Mouse (Mus musculus) G1E (cell line): ENCODE measurements around the gene Lrrc8d. TPM values are rescaled to one million over a fixed set of nuclear protein-coding genes. Genes with fewer than 3 reads are reported as not detected.

Experiments used
- ATAC-seq: 2 replicates; pipeline ENCODE4 v1.8.0; 2016; ENCODE audit warnings: mild to moderate bottlenecking; ENCODE audit not compliant: insufficient number of reproducible peaks, poor library complexity, low FRiP score, severe bottlenecking; ENCODE audit errors: extremely low read depth
- DNase-seq: peaks from one replicate; pipeline ENCODE4 v3.0.0; 2012; ENCODE audit warnings: low spot score
- H3K27me3 ChIP-seq: 2 replicates; pipeline ENCODE4 v1.6.1; 2012; ENCODE audit warnings: mild to moderate bottlenecking, low read length, inconsistent platforms; ENCODE audit not compliant: insufficient read depth
- H3K36me3 ChIP-seq: replicated peaks from 2 replicates; pipeline ENCODE3; 2012; ENCODE audit warnings: mild to moderate bottlenecking, inconsistent platforms
- H3K4me1 ChIP-seq: 2 replicates; pipeline ENCODE4 v1.6.1; 2012; ENCODE audit warnings: low read depth, low read length, inconsistent platforms, mixed read lengths; ENCODE audit not compliant: insufficient read depth
- H3K4me3 ChIP-seq: 2 replicates; pipeline ENCODE4 v1.5.1; 2012; ENCODE audit warnings: low read depth, mild to moderate bottlenecking, inconsistent platforms, low read length, moderate library complexity, mixed read lengths
- H3K9me3 ChIP-seq: replicated peaks from 2 replicates; pipeline ENCODE4 v1.6.1; 2012; ENCODE audit warnings: inconsistent platforms
- CTCF ChIP-seq: IDR thresholded peaks from 2 replicates; pipeline ENCODE4 v1.5.1; 2012; ENCODE audit warnings: low read depth, low read length, inconsistent platforms, mixed read lengths
- GATA1 ChIP-seq: IDR thresholded peaks from 2 replicates; pipeline ENCODE4 v1.6.1; 2012; ENCODE audit warnings: borderline replicate concordance, low read length, inconsistent platforms, mixed read lengths
- GATA2 ChIP-seq: IDR thresholded peaks from 2 replicates; pipeline ENCODE4 v1.6.1; 2012; ENCODE audit warnings: low read depth, low read length, inconsistent platforms, borderline replicate concordance
- POLR2AphosphoS5 ChIP-seq: IDR thresholded peaks from 2 replicates; pipeline ENCODE4 v1.6.1; 2012; ENCODE audit warnings: low read depth, low read length, inconsistent platforms; ENCODE audit not compliant: insufficient replicate concordance
- TAL1 ChIP-seq: conservative IDR thresholded peaks from 2 replicates; pipeline ENCODE4 v1.6.1; 2012; ENCODE audit warnings: low read depth, low read length, inconsistent platforms, mixed read lengths
- polyA plus RNA-seq: library from polyadenylated mRNA; stranded (reverse); fragments of >175 nt; gene quantifications from 2 replicates; pipeline ENCODE4 v1.2.3, GENCODE M21; 2012
- total RNA-seq, 2 experiments: library from RNA; stranded (forward) in 1 of 2; stranded (reverse) in 1 of 2; fragments of 200-1000 nt in 1 of 2; fragments of >200 nt in 1 of 2; fragmentation: Nextera tagmentation in 1 of 2; gene quantifications; 2 replicates each; pipeline ENCODE4 v1.2.3; 2014 to 2017

The Lrrc8d gene
- total and polyA plus RNA-seq, 3 experiments: 0.23 to 0.38 TPM; not detected in 1

DNA sequence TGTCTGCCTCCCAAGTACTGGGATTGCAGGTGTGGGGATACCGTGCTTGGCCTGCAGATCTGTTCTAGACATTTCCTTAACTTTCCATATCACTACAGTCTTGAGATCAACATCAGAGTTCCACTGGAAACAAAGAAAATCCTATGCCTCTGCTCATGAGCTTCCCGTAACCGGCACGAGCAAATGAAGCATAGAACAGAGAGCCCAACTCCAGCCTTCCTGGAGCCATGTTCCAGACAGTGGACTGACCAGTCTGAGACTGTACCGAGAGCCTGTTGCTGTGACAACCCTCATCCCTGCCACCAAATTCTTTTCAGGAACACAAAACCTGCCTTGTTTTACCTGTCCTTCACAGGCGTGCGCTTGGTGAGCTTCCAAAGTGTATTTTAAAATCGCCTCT is 15.3 kb downstream of the Lrrc8d start:
- DNase-seq (no peak), ATAC-seq (no peak)
- H3K4me1 ChIP-seq: no peaks in the 10 kb centered on the region
- no peaks in the 10 kb centered on the region for H3K36me3 ChIP-seq
- peaks cover 37% of the 10 kb centered on the region for H3K9me3 ChIP-seq
- no peak for TF ChIP-seq TAL1
- TF ChIP-seq CTCF: no peak
- TF ChIP-seq GATA1: no peak
- TF ChIP-seq GATA2: no peak
- TF ChIP-seq POLR2AphosphoS5: no peak
- no peaks in the 10 kb centered on the region for H3K27me3 ChIP-seq
- no peak overlapping the region for H3K4me3 ChIP-seq

DNA sequence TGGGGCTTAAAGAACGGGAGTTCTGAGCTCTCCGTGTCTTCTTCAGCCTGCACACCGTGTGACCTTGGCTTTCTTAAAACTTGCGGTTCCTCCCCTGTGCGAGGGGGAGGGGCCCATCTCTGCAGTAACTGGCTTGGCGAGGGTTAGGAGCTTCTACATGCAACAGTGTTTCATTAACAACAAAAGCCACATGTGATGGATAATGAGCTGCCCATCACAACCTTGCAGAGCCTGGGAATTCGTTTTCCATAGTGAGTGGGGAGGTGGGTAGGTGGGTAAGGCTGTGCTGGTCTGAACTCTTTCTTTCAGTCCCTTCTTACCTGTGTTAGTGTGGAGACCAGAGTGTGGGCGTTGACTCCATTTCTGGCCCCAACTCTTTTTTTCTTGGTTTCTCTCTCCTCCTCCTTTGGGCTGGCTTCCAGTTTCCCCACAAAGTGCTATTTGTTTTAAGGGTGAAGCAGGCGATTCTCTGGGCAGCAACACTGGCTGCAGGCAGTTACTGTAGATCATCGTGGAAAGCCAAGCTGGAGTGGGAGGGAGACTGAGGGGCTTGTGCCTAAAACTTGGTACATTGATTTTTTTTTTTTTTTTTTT is 15.9 kb downstream of the Lrrc8d start:
- H3K4me1 ChIP-seq: no peaks in the 10 kb centered on the region
- H3K36me3 ChIP-seq: no peaks in the 10 kb centered on the region
- H3K27me3 ChIP-seq: no peaks in the 10 kb centered on the region
- ATAC-seq (no peak), DNase-seq (no peak)
- H3K9me3 ChIP-seq: peaks cover 33% of the 10 kb centered on the region
- H3K4me3 ChIP-seq: no peak overlapping the region
- TF ChIP-seq CTCF (no peak), POLR2AphosphoS5 (no peak), GATA2 (no peak), GATA1 (no peak), TAL1 (no peak)

DNA sequence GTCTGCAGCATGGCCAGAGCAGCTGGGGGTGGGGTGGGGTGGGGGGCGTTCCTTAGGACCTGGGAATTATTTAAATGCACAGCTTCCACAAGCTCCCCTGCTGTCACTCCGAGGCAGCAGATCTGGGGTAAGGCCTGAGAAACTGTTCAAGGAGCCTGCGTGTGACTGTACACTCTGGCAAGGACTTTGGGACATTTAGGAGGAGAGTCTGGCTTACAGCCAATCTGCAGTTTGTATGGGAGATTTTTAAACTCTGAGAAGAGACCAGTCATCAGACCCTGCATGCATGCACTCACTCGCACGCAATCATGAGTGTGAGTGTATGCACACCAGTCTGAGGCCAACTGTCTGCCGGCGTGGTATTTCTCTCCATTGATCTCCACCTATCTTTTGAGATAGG is 17.5 kb downstream of the Lrrc8d start:
- Histone ChIP-seq H3K4me3 (no peak overlapping the region), H3K4me1 (no peaks in the 10 kb centered on the region), H3K27me3 (no peaks in the 10 kb centered on the region), H3K36me3 (no peaks in the 10 kb centered on the region), H3K9me3 (peaks cover 37% of the 10 kb centered on the region)
- TF ChIP-seq GATA2 (no peak), GATA1 (no peak), CTCF (no peak), POLR2AphosphoS5 (no peak), TAL1 (no peak)
- no peak for DNase-seq
- ATAC-seq: no peak

DNA sequence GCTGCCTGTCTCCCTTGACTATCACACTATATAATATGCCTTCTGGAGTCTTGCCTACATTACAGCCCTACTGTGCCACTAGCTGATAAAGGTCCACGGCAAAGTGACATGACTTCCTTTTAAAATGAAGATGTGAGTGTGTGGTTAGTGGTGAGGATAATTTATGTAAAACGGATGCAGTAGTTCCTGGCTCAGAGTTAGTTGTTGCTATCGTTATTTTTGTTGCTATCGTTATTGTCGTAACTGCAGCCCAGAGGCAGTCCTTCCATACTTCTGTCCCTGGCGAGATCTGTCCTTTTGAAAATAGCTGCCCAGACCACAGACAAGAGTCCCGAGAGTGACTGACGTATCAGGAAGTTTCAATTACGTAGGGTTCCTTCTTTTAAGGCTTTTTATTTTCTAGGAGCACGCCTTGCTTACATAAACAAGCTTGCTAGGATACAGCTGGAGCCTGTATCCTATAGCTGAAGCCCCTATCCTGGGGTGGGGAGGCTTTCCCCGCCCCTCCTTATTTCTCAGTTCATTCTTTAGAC is 18.4 kb downstream of the Lrrc8d start:
- ATAC-seq: no peak
- H3K4me1 ChIP-seq: no peaks in the 10 kb centered on the region
- no peak overlapping the region for H3K4me3 ChIP-seq
- no peak for TF ChIP-seq GATA1
- no peak for TF ChIP-seq CTCF
- no peak for TF ChIP-seq POLR2AphosphoS5
- no peak for TF ChIP-seq GATA2
- TF ChIP-seq TAL1: no peak
- no peak for DNase-seq
- no peaks in the 10 kb centered on the region for H3K36me3 ChIP-seq
- H3K27me3 ChIP-seq: no peaks in the 10 kb centered on the region
- H3K9me3 ChIP-seq: peaks cover 36% of the 10 kb centered on the region

DNA sequence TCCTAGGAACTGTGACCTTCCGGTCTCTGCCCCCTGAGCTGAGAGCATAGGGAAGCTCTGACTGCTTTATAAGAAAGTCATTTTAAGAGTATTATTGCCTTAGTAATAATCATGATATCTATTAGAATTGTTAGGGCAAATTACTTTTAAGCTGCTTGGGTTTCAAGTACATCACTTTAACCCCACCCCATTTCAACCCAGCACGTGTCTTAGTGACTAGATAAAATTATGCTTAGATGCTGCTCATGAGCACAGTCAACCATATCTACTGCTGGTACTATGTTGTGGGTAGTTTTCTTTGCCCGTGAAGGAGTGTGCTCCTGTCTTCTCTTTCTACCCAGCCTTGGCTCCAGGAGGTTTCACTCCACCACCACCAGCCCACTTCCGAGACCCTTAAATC is 21.5 kb downstream of the Lrrc8d start:
- H3K36me3 ChIP-seq: no peaks in the 10 kb centered on the region
- peaks cover 24% of the 10 kb centered on the region for H3K9me3 ChIP-seq
- H3K4me1 ChIP-seq: no peaks in the 10 kb centered on the region
- H3K27me3 ChIP-seq: no peaks in the 10 kb centered on the region
- no peak for TF ChIP-seq POLR2AphosphoS5
- no peak for TF ChIP-seq GATA1
- TF ChIP-seq GATA2: no peak
- TF ChIP-seq TAL1: no peak
- TF ChIP-seq CTCF: no peak
- H3K4me3 ChIP-seq: no peak overlapping the region
- no peak for ATAC-seq
- no peak for DNase-seq

DNA sequence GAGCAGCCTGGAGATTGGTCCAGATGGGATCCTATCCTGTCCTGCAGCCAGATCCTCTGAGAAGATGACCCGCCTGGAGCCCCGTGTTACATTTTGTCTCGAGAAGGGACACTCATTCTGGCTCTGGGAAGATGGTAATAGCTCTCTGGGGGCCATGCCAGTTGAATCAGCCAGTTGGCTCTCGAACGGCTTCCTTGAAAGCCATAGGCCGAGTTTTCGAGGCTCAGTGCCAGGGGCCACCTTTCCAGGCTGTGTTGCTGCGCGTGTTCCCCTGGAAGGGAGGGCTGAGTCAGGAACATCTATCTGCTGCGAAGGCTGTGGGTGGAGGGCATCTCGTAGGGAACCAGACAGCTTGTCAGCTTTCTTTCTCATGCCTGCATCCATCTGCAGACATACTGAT is 23.0 kb downstream of the Lrrc8d start:
- no peaks in the 10 kb centered on the region for H3K36me3 ChIP-seq
- no peak for TF ChIP-seq GATA2
- no peak for TF ChIP-seq GATA1
- TF ChIP-seq POLR2AphosphoS5: no peak
- no peak for TF ChIP-seq CTCF
- no peak for TF ChIP-seq TAL1
- H3K4me1 ChIP-seq: no peaks in the 10 kb centered on the region
- no peak overlapping the region for H3K4me3 ChIP-seq
- ATAC-seq (no peak), DNase-seq (no peak)
- H3K9me3 ChIP-seq: peaks cover 14% of the 10 kb centered on the region
- no peaks in the 10 kb centered on the region for H3K27me3 ChIP-seq
